Mouse (Mus musculus): Measurements from ENCODE around the gene Copg1.

GRCm38 (mm10) chr6:87935037-87935436 is 47.4 kb downstream of the Copg1 start:
- TF ChIP-seq POLR2A (IDR thresholded peaks at IDR 0.05; ENCODE audit: low read depth, low read length) (no peak), CTCF (conservative IDR thresholded peaks at IDR 0.05; ENCODE audit: insufficient read depth, insufficient read length, low read depth, low read length) (no peak)

Measured in kidney, adult 2 months (tissue).